Mouse (Mus musculus) c-Kit-positive CD71-negative TER-119-negative erythroid progenitor cells, embryonic 14.5 days (primary cell): ENCODE measurements around the gene Bckdhb.
"Not testable (repeated sequence)": the region's sequence is repeated elsewhere in the genome, so short reads cannot be mapped to it uniquely, and the experiment has no call there.

Experiments used
- DNase-seq: peaks from one replicate; pipeline ENCODE4 v3.0.0-alpha.2; 2013; ENCODE audit warnings: low read depth

Bckdhb gene

GRCm38 (mm10) chr9:83963296-83963695 is 38.4 kb downstream of the Bckdhb start:
- DNase-seq = no peak

GRCm38 (mm10) chr9:83964376-83964775 is 39.4 kb downstream of the Bckdhb start:
- no peak for DNase-seq

- no peak for DNase-seq
Measured at GRCm38 (mm10) chr9:83967439-83968050, 42.6 kb downstream of the Bckdhb start.

- DNase-seq = no peak
Measured at GRCm38 (mm10) chr9:83969326-83969725, 44.4 kb downstream of the Bckdhb start.

- DNase-seq = no peak
Measured at GRCm38 (mm10) chr9:83973467-83973866, 48.5 kb downstream of the Bckdhb start.

- no peak for DNase-seq
Measured at GRCm38 (mm10) chr9:83975811-83976210, 50.9 kb downstream of the Bckdhb start.

- no peak for DNase-seq
Measured at GRCm38 (mm10) chr9:83981234-83981633, 56.3 kb downstream of the Bckdhb start.

GRCm38 (mm10) chr9:84008961-84009360 is 84.0 kb downstream of the Bckdhb start:
- no peak for DNase-seq

GRCm38 (mm10) chr9:84011146-84011545 is 86.2 kb downstream of the Bckdhb start:
- no peak for DNase-seq

- not testable (repeated sequence) for DNase-seq
Measured at GRCm38 (mm10) chr9:84018141-84018540, 93.2 kb downstream of the Bckdhb start.

GRCm38 (mm10) chr9:84019627-84020026 is 94.7 kb downstream of the Bckdhb start:
- no peak for DNase-seq

GRCm38 (mm10) chr9:84021189-84021588 is 96.2 kb downstream of the Bckdhb start:
- DNase-seq = no peak

GRCm38 (mm10) chr9:84028120-84028519 is 103.2 kb downstream of the Bckdhb start:
- no peak for DNase-seq

- DNase-seq = no peak
Measured at GRCm38 (mm10) chr9:84030691-84031290, 105.8 kb downstream of the Bckdhb start.

GRCm38 (mm10) chr9:84031406-84031805 is 106.5 kb downstream of the Bckdhb start:
- no peak for DNase-seq

GRCm38 (mm10) chr9:84032669-84033341 is 107.9 kb downstream of the Bckdhb start:
- DNase-seq = no peak

GRCm38 (mm10) chr9:84036046-84036445 is 111.1 kb downstream of the Bckdhb start:
- DNase-seq = no peak

GRCm38 (mm10) chr9:84037224-84037623 is 112.3 kb downstream of the Bckdhb start:
- no peak for DNase-seq

GRCm38 (mm10) chr9:84038946-84039345 is 114.0 kb downstream of the Bckdhb start:
- no peak for DNase-seq

- no peak for DNase-seq
Measured at GRCm38 (mm10) chr9:84040376-84040775, 115.4 kb downstream of the Bckdhb start.

- DNase-seq = no peak
Measured at GRCm38 (mm10) chr9:84041631-84042277, 116.8 kb downstream of the Bckdhb start.

- no peak for DNase-seq
Measured at GRCm38 (mm10) chr9:84042539-84042938, 117.6 kb downstream of the Bckdhb start.

- DNase-seq = no peak
Measured at GRCm38 (mm10) chr9:84044136-84044535, 119.2 kb downstream of the Bckdhb start.
